In the genomic region with DNA sequence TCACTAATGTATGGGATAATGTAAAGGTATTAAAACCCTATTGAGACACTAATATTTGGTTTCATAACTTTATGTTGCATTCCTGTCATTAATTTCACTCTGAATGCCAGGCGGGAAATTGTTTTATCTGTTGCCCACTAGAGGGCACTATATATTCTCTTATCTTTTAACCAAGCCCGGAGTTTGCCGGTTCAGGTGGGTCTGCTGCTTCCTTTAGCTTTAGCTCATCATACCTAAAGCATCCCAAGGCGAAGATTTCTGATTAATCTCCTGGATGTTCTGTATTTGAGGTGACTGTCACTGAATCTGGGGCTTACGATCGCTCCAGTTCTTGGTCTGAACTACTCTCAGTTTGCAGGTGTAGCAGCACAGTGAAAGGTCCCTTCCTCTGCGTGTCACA, we compare ENCODE assay signal across 8 mouse cellular contexts. TPM values are rescaled to one million over a fixed set of nuclear protein-coding genes. Genes with fewer than 3 reads are reported as not detected.
DNase-seq lines count a peak whose midpoint lies in the region; ATAC-seq and TF ChIP-seq lines count a peak whose summit lies in the region.
"Had no signal": no experiment of that assay in that cellular context is flagged by ENCODE, and none has a peak within 500 bp of the region (broad histone marks: within the 10 kb centered on the region; RNA-seq: fewer than 3 reads in every experiment).

No protein-coding gene starts in this region.

- no peak overlapping the region for H3K4me2 ChIP-seq in kidney, postnatal 0 days (ENCODE audit: low read length)
- H3K4me2 ChIP-seq: embryonic facial prominence, embryonic 13.5 days had no signal

- no peaks in the 10 kb centered on the region for H3K27me3 ChIP-seq in kidney, postnatal 0 days (ENCODE audit: insufficient read depth, low read length)
- peaks cover 14% of the 10 kb centered on the region for H3K27me3 ChIP-seq in E14TG2a.4 (ENCODE audit: insufficient read depth, low read length)
- H3K27me3 ChIP-seq: embryonic facial prominence, embryonic 13.5 days had no signal

- intact Hi-C loops in left cerebral cortex, postnatal 4 days (cut with DNase I), result loop anchor here (2.0 kb wide), 1 partner anchor 226 kb away; no protein-coding TSS in a partner anchor

- TF ChIP-seq CTCF in kidney, postnatal 0 days (IDR thresholded peaks at IDR 0.05; ENCODE audit: low read depth), result peak; percentile 68
- TF ChIP-seq CTCF in E14TG2a.4 (conservative IDR thresholded peaks at IDR 0.05; ENCODE audit: low read length), result peak; percentile 68

- H3K4me3 ChIP-seq in kidney, postnatal 0 days (replicated peaks; ENCODE audit: low read depth, low read length), result no peak overlapping the region
- H3K4me3 ChIP-seq in E14TG2a.4 (replicated peaks; ENCODE audit: low read length), result no peak overlapping the region
- H3K4me3 ChIP-seq: embryonic facial prominence, embryonic 13.5 days had no signal

- H3K9me3 ChIP-seq in kidney, postnatal 0 days (replicated peaks; ENCODE audit: low read length), result no peaks in the 10 kb centered on the region
- H3K9me3 ChIP-seq in E14TG2a.4 (ENCODE audit: low read length), result peaks cover 3% of the 10 kb centered on the region; the same call in 1 of the 2 replicates
- H3K9me3 ChIP-seq: embryonic facial prominence, embryonic 13.5 days had no signal

- H3K4me1 ChIP-seq in kidney, postnatal 0 days (replicated peaks; ENCODE audit: insufficient read depth, low read length), result no peaks in the 10 kb centered on the region
- peaks cover 28% of the 10 kb centered on the region for H3K4me1 ChIP-seq in E14TG2a.4 (replicated peaks; ENCODE audit: low read depth, low read length)

- H3K27ac ChIP-seq in kidney, postnatal 0 days, result no peak overlapping the region
- H3K27ac ChIP-seq: embryonic facial prominence, embryonic 13.5 days had no signal

- 29% methylated on average over 7 of the region's 7 CpGs for WGBS in kidney, postnatal 0 days

- ATAC-seq in kidney, postnatal 0 days (replicated peaks; ENCODE audit: low FRiP score, low read depth), result no peak

- H3K9ac ChIP-seq in kidney, postnatal 0 days (ENCODE audit: low read depth, low read length), result no peak overlapping the region
- H3K9ac ChIP-seq: embryonic facial prominence, embryonic 13.5 days had no signal

- no peaks in the 10 kb centered on the region for H3K36me3 ChIP-seq in kidney, postnatal 0 days (ENCODE audit: insufficient read depth, low read length)
- H3K36me3 ChIP-seq in E14TG2a.4 (ENCODE audit: insufficient read depth, low read length), result no peaks in the 10 kb centered on the region
- H3K36me3 ChIP-seq: embryonic facial prominence, embryonic 13.5 days had no signal

- peak; percentile 76 for DNase-seq in kidney, postnatal 0 days (ENCODE audit: low spot score)
- no peak for DNase-seq in kidney, adult 8-10 months
- peak; percentile 45 for DNase-seq in brain, adult 2 months (ENCODE audit: low read depth, low spot score)
- DNase-seq in kidney, postnatal 10 days, result peak; percentile 26
- no peak for DNase-seq in Muller cell, postnatal 12 days (ENCODE audit: inconsistent ontology term)
- DNase-seq in left cerebral cortex, postnatal 4 days, result no peak

RNA-seq across cellular contexts. Expression of a gene that starts 20.6 kb away (rescaled TPM):
- 31.2 and 34.8 TPM in 2 replicates for polyA plus RNA-seq in kidney, postnatal 0 days (2015; fragmentation: Nextera tagmentation; extraction: Ambion mirVana)
- 10 to 100 TPM; 19.3 to 19.8 TPM for total RNA-seq in left cerebral cortex, postnatal 4 days (2021)

RNA-seq across cellular contexts. Expression of a gene that starts 24.6 kb away (rescaled TPM):
- not detected in 2 replicates for polyA plus RNA-seq in kidney, postnatal 0 days (2015; fragmentation: Nextera tagmentation; extraction: Ambion mirVana)
- 10 to 100 TPM; 13.4 to 16.4 TPM for total RNA-seq in left cerebral cortex, postnatal 4 days (2021)

Comparison
In these comparisons a context has a peak if more than half of its experiments do, and no peak if none do; other contexts are left out.
1. DNase-seq: peak in kidney, postnatal 0 days (single experiment), brain, adult 2 months (single experiment) and kidney, postnatal 10 days (single experiment); none in kidney, adult 8-10 months (0 of 2), Muller cell, postnatal 12 days (single experiment) and left cerebral cortex, postnatal 4 days (single experiment).